Mouse (Mus musculus) testis, adult 2 months (tissue): ENCODE measurements around the gene Zfp825.

Experiments
- CTCF ChIP-seq: fragments of 200-500 bp; IDR thresholded peaks from 2 replicates; pipeline ENCODE4 v1.5.1; 2012; ENCODE audit warnings: low read depth, mild to moderate bottlenecking, inconsistent platforms, low read length, moderate library complexity; ENCODE audit not compliant: control insufficient read depth, insufficient read depth, insufficient replicate concordance
- POLR2A ChIP-seq: fragments of 200-500 bp; IDR thresholded peaks from 2 replicates; pipeline ENCODE4 v1.6.1; 2012; ENCODE audit warnings: low read depth, mild to moderate bottlenecking, inconsistent platforms, low read length, moderate library complexity; ENCODE audit not compliant: control insufficient read depth

DNA sequence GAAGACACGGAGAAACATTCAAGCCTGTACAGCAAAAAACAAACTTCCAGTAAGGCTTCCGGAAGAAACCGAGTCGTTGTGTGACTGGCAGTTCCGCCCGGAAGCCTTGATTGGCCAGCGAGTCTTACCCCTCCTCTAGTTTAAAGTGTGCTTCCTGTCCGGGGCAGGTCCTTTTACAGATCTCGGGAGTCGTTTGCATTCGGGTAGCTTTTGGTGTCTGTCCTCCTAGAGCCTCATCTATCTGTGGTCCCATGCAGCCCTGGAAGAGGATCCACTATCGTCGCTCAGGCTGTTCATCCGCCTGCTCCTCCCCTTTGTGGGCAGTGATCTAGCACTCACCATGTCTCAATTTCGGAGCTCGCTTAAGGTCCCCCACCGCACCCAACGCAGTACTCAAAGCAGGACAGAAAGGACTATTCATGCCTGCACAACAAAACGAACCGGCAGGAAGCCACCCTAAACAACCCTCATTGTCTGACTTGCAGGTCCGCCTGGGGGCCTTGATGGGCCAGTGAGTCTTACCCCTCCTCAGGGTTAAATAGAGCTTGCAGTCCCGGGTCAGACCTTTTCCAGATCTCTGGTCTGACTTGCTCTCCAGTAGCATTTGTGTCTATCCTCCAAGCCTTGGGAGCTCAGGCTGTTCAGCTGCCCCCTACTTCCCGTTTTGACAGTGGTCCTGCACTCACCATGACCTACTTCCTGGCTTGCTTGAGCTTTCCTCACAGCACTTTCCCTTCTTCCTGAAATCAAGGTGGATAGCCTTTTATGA, at the start of gene Zfp825:
- TF ChIP-seq CTCF = no peak
- 0 out of 2 replicates have a peak, but pooled peaks have one; percentile 34 for TF ChIP-seq POLR2A
